Mouse (Mus musculus) embryo, embryonic 11 days (tissue): ENCODE data around the gene Trappc10.

Experiments
- DNase-seq: peaks from one replicate; pipeline ENCODE4 v3.0.0-alpha.2; 2015

The Trappc10 gene

DNA sequence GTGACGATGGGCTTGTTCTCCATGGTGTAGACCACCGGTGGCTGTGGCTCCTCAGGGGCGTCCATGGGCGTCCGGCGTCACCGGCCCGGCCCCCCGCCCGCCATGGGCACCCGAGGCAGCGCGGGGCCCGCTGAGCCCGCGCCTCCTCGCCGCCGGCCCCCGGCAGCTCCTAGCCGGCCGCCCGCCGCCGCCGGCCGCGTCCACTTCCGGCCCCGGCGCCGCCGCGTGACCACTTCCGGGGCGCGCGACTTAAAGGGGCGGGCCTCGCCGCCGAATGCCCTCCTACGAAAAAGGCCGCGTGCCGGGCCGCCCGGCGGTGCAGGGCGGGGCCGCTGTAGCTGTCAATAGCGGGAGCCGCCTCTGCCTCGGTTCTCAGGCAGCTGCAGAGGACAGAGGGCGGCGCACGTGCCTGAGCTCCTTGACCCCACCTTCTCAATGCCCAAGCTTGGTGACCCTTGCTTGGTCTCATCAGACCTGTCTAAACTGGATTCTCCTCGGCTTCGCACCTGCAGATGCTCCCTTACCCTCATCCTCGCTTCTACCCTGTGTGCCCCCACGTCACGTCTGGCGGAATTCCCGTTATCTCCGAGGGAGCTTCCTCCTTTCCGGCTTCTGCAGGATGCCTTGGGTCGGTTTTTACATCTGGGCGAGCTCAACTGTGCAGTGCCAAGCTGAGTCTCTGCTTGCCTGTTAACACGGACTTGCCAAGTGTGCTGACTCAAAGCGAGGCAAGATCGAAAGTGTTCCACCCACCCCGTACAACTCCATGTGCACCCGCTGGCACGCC, at the start of gene Trappc10:
Trappc10 (minus strand) TSS at position 204 of the 787 bp plus-strand sequence.
- peak; percentile 94 for DNase-seq

DNA sequence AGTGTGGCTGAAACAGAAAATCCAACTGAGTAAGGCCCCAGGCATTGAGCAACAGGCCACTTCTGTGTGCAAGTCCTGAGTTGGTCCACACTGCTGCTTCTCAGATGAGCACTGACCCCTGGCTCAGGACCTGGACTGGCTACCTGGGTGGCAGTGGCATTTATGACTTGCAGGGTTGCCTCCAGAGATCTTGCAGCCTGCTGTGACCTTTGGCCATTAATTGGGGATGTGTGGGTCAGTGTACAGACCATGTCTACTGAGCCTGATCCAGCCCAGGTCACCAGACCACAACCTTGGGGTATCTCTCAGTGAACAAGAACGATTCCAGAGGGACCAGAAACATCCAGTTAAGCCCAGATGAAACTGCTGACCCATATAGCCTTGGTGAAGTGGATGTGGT, 49.1 kb upstream of the Trappc10 start:
- no peak for DNase-seq

DNA sequence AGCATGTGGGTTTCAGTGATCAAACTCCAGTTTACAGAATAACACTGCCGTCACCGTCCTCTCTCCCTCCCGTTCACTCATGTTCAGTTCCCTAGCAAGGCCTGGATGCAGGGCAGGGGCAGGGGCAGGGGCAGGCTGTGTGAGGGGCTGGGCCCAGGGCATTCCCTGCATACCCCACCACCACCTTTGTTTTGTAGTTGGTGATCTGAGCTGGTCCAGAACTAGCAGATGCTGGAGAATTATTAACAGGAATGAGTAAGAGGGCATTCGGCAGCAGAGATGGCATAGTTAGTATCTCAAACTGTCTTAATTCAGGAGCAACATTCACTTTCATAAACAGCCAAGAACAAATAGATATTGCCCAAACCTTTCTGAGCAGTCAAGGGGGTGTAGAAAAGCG, 47.9 kb upstream of the Trappc10 start:
- no peak for DNase-seq

DNA sequence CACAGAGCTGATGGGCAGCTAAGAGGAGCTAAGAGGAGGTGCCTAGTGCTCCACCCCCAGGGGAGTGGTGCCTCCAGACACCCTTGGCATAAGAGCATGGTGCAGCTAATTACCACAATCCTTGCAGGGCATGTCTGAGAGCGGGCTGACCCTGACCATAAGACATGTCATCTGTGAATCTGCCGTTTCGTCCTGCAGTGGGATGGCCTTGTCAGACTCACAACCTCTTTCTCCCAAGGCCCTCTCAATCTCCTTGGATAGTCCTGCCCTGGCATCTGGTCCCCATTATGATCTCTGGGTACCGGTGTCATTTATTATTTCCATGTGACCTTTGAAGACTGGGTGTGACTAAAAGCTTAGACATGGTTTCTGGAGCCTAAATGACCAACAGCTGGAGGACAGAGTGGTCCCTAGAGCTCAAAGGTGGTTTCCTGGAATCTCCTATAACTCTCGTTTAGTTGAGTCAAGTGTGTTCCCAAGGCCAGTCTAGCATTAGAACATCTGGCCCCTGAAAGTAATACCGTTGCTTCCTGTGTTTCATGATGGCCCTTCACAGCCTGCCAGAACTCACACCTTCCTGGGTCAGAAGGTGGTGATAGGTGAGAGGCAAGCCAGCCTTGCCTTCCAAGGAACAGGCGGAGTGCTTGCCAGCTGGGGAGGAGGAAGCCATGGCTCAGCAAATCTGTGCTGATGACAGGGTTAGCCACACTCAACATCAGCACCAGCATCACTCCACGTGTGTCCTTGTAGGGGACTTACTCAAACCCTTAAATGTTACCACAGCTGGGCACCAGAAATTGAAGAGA, 46.5 kb upstream of the Trappc10 start:
- DNase-seq = peak; percentile 50

DNA sequence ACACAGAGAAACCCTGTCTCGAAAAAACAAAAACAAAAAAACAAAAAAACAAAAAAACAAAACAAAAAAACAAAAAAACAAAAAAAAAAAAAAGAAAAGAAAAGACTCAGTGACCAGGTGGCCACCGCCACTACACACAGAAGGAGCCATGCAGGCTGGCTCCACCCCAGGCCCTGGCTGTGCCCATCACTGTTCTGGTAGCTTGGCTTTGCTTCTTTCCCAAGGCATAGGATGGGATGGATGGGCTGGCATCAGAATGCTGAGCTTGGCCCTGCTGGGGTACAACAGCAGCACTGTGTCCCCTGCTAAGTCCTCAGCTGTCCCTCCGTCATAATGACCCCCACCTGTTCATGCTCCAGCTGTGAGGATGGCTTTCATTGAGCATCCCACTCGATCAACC, 44.5 kb upstream of the Trappc10 start:
- no peak for DNase-seq

DNA sequence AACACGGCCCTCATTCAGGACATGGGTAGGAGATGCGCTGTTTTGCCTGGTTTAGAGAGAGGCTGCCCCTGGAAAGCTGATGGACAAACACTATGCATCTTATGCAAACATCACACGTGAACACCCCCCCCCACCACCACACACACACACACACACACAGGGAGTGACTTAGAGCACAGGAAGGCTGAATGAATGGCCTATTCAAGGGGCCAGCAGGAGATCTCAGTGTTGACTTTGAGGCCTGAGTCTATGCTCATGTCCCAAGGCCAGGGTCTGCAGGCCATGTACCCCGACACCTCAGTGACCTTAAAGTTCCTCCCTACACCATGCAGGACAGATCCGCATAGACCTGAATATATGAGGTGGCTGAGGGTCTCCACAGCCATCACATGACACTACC, 43.7 kb upstream of the Trappc10 start:
- DNase-seq = no peak

DNA sequence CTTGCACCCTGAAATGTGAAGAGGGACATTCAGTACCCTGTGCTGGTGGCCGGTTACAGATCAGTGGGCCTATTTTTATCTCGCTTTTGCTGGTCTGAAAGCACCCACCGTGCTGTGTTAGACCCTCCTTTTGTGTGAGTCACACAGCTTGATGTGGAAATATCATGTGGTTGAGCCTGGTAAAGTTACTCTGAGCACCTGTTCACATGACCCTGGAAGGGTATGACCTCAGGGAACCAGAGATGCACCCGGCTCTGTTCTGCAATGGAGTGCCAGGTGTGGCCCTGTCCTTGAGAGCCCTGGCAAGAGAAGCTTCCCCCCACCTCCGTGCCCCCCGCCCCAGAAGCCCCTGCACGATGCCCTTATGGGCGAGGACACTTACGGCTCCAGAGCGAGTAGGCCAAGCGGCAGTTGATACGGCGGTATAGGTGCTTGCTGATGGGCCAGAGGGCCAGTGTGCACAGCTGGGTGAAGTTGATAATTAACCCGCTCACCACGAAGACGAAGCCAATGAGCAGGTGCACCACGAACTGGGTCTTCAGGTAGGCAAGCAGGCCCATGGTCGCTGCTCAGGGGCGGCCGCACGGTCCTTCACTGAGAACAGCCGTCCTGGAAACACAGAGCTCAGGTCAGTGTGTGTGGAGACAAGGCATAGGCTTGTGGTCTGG, 43.2 kb upstream of the Trappc10 start:
- no peak for DNase-seq

DNA sequence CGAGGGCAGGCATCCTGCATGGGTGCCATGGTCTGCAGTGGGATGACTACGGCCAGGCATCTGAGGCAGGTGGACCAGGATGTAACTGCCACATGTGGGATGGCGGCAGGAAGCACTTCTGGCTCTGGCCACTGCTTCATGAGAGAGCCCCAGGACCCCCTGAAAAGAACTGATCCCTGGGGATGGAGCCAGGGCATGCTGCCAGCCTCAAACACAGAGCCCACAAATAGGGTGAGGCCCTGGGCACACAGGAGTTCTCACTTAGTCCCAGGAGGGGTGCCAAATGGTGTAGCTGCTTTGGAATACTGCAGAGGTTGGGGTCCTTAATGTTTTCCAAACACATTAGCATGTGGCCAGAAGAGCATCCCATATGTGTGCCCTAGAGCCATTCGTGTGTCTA, 41.5 kb upstream of the Trappc10 start:
- DNase-seq = no peak

DNA sequence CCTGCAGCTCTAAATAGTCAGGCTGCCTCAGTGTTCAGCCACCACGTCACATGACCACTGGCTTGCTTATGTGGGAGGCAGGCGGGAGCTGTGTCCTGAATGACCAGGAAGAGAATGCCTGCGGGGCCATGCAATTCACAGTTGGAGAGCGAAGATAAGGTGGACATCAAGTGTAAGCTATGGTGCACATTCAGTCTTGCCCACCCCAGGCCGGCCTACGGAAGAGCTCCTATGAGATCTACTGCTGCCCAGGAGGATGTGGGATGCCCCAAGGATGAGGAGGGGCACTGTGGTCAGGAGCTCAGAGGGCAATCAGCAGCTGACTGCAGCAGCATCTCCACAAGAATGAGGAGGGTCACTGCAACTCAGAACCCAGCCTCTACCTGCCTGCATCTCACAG, 41.0 kb upstream of the Trappc10 start:
- no peak for DNase-seq

DNA sequence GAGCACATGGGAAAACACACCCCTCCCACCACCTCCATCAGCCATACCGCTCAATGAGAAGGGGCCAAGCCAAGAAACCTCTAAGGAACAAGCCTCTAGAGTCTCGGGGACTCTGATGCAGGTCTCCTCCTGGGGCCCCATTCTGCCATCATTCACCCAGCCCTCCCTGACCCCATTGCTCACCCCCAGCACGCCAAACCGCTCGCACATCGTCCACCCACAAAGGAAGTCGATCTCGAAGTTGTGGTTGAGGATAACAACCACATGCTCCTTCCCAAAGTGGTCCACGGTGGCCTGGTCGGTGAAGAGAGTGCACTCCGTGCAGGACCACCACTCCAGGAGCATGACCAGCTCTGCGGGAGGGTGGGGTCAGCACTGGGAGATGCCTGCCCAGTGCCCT, 40.4 kb upstream of the Trappc10 start:
- DNase-seq = no peak

DNA sequence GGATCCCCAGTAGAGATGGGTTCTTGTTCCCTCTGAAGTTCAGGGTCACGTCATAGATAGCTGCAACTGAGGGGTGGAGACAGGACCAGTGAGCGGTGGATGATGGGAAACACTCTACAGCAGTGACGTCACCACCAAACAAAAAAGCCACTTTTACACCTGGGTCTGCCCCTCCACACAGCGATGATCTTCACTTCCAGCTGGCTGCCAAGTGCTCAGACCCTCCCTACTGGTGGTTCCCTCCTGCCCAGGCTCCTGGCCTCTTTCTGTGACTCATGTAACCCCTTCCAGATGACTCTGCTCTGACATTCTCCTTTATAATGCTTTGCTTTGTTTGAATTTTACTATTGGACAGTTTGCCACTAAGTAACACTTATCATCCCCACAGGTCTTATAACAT, 38.0 kb upstream of the Trappc10 start:
- DNase-seq = no peak

DNA sequence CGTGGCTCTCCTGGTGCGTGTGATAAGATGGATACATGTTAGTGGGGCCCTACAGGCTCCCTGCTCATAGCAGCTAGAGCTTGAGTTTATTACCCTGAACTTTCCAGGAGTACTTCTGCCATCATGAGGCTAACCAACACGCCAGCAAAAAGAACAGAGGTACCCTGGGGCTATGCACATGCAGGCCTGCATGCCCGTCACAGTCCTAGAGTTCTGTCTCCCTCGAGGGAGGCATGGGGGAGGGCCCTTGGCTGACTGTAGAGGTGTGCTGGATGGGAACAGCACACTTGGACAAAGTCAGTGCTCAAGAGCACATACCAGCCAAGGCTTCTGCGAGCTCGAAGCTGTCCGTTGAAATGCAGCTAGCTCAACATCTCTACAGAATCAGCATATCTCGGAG, 36.0 kb upstream of the Trappc10 start:
- no peak for DNase-seq

DNA sequence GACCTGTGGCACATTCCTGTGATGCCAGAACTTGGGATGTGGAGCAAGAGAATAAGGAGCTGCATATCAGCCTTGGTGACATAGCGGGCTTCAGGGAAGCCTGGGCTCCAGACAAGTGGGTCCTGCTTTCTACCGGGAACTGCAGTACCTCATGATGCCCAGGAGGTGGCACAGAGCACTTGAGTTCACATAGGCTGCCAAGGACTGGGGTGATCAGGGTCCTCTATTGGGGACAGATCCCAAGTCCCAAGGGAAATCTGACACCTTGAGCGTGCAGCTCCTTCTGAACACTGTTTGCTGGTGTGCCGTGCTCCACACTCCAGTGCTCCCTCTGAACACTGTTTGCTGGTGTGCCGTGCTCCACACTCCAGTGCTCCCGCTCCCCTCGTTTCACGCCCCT, 34.8 kb upstream of the Trappc10 start:
- peak; percentile 79 for DNase-seq

DNA sequence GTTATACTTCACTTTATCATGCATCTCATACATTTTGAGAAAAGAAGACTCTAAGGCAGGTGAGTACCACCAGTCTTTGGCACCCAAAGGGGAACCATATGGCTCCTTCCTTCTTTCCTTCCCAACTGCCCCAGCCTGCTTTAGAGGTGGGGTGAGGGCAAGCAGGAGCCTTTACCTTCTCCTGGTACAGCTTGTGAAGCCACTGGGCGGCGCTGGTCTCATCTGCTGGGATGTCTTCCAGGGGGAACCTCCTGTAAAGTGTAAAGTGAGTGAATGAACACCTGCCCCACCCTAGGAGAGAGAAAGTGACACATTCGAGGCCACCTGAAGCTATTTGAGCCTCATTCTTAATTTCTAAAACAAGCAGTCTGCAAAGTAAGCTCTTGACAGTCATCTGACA, 33.4 kb upstream of the Trappc10 start:
- DNase-seq = no peak

DNA sequence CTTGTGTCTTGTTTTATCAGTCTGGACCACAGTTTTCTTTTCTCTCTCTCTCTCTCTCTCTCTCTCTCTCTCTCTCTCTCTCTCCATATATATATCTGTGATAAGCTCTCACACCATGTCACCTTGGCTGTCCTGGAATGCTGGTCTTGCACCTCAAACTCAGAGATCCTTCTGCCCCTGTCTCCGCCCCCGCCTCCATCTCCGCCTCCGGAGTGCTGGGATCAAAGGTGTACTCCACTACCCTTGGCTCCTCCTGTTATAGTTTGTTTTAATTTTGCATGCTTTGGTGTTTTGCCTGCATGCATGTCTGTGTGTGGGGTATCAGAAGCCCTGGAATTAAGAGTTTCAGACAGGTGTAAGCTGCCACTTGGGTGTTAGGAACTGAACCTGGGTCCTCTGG, 31.8 kb upstream of the Trappc10 start:
- no peak for DNase-seq

DNA sequence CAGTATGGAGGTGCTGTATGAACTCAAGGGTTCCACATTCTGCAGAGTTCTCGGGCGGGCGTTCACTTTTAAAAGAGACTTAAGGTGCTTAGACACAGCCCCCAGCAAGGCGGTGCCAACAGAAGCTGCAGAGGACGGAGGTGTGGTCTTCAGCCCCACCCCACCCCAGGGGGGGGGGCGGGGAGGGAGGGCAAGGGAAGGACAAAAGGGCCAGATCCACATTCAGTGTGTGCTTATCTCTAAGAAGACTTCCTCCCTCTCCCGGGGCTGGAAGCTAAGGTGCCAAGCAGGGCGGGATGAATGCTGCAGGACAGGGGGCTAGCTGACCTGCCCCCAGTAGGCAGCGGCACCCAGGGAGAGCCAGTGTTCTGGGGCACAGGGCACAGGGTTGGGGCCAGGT, 28.5 kb upstream of the Trappc10 start:
- peak; percentile 10 for DNase-seq

DNA sequence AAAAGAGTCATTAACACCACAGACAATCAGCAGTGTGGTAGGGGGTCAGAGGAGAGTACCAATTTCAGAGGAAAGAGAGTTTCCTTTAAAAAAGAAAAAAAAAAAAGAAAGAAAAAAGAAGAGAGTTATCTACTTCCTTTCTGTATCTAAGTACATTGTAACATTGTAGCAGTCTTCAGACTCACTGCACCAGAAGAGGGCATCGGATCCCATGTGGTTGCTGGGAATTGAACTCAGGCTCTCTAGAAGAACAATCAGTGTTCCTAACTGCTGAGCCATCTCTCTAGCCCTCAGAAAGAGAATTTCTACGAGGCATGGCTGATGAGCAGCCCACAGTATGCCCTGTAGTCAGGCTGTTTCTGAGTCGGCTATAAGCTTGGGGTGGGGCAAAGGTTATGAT, 21.4 kb upstream of the Trappc10 start:
- no peak for DNase-seq

DNA sequence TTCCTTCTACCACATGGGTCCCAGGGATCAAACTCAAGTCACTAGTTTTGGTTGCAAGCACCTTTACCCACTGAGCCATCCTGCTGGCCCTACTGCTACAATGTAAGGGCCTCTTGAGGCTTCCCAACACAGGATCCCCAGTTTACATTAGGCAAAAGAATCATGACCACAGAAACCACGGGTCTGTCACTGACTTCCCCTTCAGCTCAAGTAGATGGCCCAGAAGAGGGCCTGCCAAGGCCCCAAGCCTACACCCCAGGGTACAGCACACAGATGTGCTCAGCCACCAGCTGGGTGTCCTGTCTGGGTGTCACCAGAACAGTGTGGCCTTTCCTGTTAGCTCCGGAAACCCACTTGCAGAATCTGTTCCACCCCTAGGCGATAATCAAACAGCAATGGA, 20.3 kb upstream of the Trappc10 start:
- no peak for DNase-seq

DNA sequence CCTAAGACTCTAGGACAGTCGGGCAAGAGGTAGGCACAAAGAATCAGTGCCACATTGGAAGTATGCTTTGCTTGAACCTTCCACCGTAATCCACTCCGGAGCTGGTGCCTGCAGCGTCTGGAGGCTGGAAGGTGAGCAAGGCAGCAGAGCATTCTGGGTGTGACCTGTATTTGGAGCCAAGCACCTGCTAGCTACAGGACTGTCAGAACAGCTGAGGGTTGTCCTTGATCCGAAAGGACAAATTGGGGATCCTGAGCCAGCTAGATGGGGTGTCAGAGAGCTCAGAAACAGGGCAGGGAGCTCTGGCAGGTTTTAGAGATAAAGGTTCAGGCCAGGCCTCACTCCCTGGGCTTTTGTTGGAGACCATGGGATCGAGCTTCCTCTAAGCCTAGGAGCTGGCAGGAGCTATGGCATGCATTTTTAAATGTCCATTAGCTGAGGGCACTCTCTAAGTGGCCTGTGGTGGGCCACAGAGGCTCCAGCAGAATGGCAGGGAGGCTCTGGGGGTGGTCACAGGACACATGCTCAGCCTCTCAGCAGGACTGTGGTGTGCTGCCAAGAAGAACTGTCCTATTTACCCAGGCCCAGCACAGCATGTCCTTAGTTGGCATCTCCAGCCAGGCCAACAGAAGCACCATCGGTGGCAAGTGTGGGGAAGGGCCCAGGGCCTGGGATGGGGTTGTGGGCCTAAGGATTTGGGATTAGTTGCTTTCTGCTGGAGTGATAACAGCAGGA, 16.6 kb upstream of the Trappc10 start:
- DNase-seq = no peak

DNA sequence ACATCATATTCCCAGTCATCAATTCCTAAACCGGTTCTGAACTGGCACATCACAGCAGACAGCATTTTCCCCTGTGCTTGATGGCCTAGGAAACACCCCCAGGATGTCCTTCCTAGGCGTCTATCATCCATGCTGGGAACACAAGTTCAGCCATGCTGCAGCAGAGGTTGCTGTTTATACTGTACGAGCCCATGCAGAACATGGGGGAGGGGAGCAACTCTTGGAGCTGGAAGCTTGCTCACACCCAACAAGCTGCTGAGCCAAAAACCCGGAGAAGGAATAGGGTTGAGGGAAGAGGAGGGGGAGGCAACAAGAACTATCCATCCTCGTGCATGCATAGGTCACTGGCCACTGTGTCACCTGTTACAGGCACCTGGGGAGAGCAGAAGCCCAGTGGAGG, 15.9 kb upstream of the Trappc10 start:
- DNase-seq = peak; percentile 19

DNA sequence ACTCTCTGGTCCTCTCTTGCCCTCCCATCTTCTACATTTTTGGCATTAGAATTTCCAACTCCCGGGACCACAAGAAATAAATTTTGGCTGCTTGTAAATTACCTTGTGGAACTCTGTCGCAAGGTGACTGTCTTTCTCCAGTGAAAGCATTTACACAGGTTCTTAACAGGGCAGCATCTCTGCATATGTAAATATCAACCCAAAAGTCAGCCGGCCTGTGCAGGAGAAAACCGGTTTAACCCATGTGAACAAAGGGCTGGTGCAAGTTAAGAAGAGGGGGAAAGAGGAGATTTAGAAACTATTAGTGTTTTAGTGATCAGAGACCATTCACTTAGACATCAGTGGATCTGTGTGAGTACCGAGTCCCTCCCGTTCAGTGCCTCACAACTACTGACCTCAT, 15.3 kb upstream of the Trappc10 start:
- DNase-seq = no peak

DNA sequence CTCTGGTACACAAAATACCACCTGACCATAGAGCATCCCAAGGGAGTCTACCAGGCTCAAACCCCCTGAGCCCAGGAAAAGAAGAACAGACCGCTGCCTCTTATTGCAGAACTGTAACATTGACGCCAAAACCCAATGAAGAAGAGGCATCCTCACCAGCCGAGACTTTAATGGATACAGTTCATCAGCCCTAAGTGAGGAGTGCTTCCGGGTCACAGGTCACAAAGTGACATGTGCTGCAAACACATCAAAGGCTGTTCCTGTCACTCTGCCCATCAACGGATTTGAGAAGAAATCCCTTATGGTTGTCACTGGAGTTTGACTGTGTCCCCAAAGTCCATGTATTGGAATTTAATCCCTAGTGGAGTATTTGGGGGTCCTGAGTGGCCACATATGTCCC, 14.8 kb upstream of the Trappc10 start:
- DNase-seq = no peak

DNA sequence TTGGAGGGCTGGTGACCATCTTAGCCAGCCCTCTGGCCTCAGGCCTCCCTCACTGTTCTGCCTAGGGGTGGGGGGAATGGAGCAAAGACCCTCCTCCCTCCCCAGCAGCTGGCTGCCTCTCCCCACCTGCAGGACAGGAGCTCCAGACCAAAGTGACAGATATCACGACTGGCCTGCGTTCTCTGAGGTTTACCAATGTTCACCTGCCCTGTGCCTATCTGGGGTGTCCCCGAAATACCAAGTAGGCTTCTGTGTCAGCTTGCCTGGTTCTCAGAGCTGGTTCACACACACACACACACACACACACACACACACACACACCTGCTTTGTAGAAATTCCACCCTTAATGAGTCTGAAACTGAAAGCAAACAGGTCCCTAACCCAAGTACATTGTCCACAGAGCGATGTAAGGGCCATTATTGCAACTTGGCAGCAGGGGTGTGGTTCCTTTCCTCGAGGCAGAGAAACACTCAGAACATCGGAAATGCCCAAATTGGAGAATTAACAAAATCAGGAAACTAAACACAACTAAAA, 13.8 kb upstream of the Trappc10 start:
- DNase-seq = no peak
